Mouse (Mus musculus) cerebellum, postnatal 10 days (tissue): ENCODE data around the gene Coa6.
A peak's percentile ranks its signal among the peaks of the same experiment; 100 is the strongest.
"Not testable (repeated sequence)": the region's sequence is repeated elsewhere in the genome, so short reads cannot be mapped to it uniquely, and the experiment has no call there.

Source experiments
- DNase-seq, 2 experiments: peaks; one replicate each; pipeline ENCODE4 v3.0.0; 2021; ENCODE audit warnings: mixed read lengths in 2 of 2

Coa6 gene

DNA sequence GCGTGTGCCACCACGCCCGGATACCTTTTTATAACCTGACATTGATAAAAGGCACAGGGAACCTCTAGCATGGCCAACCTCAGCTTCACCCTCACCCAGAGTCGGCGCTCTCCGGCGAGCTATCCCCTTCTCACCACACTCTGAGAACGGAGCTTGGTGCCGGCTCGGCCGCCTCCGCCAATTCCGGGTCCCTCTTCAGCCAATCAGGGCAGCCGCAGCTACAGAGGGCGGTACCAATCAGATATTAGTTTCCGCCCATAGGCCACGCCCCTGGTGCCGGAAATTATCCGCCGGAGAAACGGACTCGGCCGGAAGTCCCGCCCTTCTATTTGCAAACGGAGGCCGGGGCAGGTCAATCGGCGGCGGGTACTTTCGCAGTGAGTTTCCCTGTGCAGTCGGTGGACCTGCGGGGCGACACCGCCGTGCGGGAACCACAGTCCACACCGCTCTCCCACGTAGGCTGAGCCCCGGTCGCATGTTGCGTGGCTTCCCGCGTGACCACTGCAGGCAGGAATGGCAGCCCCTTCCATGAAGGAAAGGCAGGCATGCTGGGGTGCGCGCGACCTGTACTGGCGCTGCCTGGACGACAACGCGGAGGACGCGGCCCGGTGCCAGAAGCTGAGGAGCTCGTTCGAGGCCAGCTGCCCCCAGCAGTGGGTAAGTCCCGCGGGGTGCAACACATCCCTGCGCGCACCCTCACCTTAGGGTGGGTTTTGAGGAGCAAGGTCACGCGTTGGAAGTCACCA lies at the start of gene Coa6:
Gene Coa6, plus strand, starts transcription at position 342 of the 746 bp plus-strand sequence.
- DNase-seq = peak; percentile 99

DNA sequence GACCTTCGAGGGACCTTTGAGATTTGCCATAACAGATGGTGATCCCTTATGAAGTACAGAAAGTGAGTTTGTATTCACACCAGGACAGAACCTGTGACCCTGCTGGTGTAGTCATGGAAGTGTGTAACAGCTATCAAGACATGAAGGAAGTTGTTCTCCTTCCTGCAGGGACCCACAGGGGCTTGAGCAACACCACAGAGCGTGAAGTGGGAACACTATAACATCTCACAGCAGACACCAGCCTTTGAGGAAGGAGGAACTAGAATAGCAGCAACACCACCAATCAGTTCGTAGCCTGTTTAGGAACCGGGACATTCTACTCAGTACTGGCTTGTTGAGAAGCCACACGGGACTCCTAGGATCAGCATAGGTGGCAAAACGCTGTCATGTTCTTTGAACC lies 42.7 kb upstream of the Coa6 start:
- DNase-seq = no peak

DNA sequence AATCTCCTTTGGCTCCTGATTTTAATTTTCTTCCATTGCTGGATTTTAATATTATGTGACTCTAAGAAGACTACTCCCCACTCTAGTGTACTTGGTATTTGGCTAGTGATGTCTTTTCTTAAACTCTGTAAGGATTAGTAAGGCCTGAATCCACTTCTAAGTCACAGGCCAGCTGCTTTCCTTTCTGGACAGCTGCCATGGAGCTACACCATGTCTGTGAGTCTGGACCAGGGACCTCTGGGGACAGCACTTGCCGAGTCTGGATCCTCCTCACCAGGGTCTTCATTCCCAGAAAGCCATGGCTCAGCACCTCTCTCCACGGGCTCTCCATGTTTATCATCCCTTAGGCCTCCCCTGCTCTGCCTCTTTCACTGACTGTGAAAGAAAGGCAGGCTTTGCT lies 42.2 kb upstream of the Coa6 start:
- DNase-seq = peak; percentile 38 to 57

DNA sequence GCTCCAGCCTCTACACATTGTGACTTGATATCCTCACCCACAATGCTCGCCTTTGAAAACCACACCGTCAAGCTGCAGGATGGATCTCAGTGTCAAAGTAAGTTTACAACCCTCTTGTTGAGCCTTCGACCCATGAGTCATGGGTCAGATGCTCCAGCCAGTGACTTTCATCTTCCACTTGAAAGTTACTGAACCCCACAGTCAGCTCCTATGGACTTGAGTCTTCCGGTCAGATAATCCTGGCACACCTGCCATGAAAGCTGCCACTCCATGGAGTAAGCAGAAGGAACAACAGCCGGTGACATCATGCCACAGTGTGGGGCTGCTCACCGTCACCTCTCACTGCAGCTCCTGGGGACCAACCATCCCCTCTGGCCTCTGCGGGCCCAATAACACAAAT lies 41.0 kb upstream of the Coa6 start:
- DNase-seq = no peak

DNA sequence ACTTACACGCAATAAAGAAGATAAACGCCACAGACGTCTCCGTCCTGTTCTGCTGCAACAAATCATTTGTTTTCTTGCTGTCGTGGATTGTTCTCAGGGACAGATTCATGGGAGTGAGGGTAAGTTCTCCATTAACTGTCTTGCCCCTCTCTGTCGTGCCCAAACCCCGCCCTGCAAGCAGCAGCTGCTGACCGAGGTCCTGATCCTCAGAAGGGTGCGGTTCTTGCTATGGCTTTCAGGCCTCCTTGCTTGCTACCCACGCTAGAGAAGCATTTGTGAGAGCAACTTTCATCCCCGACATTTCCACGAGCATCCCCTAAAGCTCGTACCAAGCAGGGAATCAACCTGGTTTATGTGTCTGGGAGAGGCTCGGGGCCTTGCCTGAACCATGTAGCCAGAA lies 40.1 kb upstream of the Coa6 start:
- no peak for DNase-seq

DNA sequence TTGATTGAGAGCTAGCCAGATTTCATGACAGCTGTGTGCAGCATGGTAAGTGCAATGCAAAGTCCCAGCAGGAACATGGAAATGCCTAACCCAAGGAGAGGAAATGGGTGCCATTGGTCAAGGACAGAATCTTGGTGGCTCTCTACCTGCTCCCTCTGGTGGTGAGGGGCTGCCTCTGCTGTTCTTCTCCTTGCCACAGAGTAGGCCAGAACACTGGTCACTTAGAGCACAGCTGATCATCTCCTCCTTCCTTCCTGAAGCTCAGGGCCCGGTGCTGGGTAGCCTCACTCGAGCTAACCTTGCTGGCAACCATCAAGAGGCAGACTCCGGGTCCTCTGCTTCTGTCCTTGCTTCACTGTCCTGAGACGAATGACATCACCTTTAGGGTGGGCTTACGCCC lies 39.6 kb upstream of the Coa6 start:
- peak; percentile 82 to 86 for DNase-seq

DNA sequence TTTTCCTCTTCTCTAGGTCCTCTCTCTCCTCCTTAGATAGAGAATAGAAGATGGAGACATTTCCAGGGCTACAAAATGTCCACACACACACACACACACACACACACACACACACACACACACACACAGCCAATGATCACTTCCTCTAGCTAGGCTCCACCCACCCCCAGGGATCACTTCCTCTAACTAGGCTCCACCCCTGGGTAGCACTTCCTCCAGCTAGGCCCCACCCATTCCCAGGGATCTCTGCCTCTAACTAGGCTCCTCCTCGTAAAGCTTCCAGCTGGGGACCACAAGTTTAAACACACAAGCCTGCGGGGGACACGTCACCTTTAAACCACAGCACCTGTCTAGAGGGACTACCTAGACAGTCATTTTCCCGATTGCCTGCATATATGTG lies 34.7 kb upstream of the Coa6 start:
- no peak for DNase-seq

DNA sequence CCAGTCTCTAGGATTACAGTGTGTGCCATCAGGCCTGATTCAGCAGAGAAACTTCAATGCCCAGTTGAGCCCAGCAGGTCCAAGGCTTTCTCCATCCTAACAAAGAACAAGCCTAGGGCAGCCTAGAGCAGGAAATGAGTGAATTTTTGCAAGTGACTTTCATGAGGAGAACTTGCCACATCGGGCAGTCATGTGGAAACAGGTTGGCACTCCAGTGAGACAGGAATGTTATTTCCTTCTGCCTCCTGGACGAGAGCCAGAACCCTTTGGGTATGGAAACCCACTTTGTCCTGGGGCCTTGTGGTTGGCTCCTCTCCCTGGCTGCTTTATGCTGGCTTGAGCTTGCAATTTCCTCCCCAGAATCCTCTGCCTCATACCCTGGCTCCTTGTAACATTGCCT lies 30.8 kb upstream of the Coa6 start:
- DNase-seq = peak; percentile 81 to 87

DNA sequence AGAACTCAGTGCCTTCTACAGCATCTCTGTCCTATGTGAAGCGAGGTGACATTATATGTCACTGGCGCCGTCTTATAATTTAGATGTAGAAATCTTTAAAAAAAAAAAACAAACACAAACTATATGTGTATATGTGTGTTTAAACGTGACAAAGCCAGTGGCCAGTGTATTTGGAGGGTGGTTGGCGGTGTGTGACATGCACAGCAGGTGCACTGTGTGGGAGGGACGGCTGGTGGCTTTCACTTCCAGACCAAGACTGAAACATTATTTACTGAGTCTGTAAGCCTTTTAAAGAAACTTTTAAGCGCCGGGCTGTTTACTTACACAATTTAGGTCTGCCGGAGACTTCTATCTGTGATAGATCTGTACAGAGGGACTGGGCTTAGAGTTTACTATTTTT lies 26.9 kb upstream of the Coa6 start:
- no peak for DNase-seq

DNA sequence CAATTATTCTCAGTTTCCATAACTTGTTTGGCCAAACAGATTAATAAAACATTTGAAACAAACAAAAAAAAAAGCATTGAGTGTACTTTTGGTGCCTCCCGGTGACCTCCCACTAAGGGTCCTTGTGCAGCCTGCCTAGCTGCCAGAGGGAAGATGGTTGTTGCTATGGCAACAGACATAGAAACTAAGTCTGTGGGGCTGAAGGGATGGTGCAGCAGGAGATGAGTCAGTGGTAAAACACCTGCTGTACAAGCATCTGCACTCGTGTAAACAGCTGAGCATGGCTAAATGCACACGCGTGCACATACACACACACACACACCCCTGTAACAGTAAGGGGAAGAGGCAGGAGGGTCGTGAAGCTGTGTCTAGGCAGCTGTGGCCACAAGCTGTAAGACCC lies 26.4 kb upstream of the Coa6 start:
- DNase-seq = no peak

DNA sequence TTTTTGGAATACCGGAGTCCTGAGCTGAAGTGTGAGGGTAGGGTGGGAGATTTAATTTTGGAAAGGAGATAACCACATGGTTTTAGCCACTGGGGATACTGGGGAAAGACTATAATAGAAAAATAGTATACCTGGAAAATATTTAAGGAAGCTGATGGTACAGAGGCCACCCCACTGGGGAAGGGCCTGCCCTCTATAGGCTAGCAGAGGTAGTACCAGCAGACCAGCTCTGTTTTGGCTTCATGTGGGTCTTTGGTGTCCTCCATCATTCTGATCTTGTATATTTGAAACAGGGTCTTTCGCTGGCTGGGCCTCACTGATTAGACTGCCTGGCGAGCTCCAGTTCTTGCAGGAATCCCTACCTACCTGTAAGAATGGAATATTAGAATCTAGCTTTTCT lies 24.0 kb upstream of the Coa6 start:
- DNase-seq = peak in 1 of 2 experiments; percentile 35

DNA sequence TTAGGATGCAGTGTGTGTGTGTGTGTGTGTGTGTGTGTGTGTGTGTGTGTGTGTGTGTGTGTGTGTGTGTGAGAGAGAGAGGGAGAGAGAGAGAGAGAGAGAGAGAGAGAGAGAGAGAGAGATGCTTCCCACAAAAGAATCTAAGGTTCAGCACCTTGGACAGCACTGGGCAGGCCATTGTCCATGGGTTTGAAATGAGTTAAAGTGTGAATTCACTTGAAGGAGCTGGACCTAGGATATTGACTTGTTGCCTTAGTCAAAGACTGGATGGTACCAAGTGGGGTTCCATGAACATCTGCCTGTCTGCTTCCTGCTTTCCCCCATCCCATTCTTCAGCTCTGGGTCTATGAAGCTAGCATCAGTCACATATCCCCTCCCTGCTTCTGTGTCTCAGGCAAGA lies 17.8 kb upstream of the Coa6 start:
- not testable (repeated sequence) for DNase-seq

DNA sequence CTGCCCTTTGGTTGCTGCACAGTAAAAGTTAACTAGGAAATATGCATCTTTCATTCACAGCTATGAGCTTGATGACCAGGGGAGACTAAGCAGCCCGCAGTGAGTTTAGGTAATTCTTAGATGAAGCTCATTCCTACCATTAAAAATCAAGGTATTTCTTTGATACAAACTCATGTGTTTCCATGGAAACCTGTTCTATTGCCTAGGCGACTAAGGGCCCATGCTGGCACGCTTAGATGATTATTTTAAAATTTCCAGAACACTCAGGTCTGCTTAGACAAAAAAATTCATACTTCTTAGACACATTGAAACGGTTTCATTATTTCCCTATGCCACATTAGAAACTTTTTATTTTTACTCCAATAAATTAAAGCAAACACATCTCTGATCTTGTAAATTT lies 17.3 kb upstream of the Coa6 start:
- DNase-seq = no peak

DNA sequence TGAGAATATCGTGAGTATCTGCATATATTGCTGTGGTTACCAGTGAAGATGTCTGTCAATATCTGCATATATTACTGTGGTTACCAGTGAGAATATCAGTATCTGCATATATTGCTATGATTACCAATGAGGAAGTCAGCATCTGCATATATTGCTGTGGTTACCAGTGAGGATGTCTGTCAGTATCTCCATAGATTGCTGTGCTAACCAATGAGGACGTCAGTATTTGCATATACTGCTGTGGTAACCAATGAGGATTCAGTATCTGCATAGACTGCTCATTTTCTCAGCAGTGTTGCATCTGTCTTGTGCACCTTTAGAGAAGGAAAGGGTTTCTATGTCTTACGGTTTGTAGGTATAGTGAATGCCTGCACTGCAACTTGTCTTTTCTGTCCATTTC lies 1.5 kb upstream of the Coa6 start:
- DNase-seq = no peak

DNA sequence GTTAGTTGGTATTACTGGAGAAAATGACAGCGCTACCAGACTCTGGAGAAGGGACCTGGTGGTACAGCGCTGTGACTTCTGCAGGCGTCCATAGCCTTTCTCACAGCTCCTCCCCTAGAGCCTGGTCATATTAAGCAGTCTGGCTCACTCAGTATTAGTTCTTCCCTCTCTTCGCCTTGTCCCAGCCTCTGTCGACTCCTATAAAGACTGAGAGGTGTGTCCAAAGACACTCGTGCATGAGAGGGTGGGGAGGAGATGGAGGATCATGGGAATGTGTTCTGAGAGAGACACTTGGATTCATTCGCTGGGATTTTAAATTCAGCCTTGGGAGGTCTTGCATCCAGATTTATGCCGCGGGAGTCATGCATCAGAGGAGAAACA lies 595 bp downstream of the Coa6 start:
- no peak for DNase-seq

DNA sequence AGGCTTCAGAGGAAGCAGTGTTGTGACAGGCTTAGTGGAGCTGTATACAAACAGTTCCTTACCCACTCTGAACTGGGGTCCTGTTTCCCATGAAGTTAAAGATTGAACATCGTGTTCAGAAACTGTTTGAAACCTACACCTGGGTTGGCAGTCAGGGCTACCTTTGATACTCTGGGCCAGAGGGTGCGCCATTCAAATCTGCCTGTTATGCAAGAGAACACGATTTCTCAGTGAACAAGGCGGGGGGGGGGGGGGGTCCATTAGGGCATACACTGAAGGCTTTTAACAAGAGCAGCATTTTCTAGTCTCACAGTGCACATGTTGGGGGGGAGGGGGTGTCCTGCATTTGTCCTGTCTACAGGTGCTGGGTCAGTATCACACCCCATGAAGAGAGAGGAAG lies 1.8 kb downstream of the Coa6 start:
- DNase-seq = no peak

DNA sequence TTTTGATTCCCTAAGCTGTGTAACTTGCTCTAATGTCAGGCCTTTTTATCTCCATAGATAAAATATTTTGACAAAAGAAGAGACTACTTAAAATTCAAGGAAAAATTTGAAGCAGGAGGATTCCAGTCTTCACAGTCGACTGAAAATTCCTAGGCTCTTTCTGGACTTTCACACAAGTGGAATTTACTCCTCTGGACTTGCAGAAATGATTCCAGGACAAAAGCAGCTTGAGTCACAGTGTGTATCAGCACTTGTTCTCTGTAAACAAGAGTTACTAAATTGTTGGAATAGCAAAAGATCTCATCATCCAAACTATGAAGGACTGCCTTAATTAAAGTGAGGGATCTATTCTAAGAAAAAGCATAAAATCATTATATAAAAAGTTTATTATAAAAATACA lies 2.6 kb downstream of the Coa6 start:
- DNase-seq = no peak

DNA sequence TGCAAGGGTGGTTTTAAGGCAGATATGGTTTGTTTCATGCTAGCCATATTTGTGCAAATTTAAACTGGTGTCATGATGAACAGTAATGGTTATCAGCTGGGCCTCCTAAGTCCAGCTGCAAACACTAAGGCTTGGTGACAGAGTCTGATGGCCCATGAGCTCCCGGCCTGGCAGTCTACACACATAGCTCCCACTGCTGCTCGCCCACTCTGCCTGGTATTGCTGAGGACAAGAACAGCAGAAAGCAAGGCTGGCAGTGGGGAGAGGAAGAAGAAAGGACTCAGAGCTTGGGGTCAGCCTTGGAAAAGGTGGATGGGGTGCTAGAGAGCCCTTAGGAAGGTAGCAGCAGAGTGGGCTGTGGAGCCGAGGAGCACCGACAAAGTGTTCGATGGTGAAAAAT lies 7.3 kb downstream of the Coa6 start:
- no peak for DNase-seq

DNA sequence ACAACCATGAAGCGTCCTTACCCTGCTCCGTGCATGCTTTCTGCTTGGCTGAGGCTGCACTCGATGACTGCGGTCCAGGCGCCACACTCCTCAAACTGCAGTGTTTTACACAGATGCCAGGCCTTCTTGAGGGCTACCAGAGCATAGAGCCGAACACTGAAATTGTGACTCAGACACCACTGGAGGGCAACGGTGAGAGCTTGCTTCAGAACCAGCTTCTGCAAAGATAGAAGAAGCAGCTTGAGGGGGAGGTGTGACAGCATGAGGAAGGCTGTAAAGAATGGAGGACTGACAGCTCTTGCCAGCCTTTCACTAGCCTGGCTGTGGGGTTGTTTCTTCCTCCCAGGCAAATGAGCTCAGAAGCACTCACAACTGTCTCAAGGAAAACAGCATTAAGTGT lies 11.5 kb downstream of the Coa6 start:
- peak; percentile 16 to 31 for DNase-seq

DNA sequence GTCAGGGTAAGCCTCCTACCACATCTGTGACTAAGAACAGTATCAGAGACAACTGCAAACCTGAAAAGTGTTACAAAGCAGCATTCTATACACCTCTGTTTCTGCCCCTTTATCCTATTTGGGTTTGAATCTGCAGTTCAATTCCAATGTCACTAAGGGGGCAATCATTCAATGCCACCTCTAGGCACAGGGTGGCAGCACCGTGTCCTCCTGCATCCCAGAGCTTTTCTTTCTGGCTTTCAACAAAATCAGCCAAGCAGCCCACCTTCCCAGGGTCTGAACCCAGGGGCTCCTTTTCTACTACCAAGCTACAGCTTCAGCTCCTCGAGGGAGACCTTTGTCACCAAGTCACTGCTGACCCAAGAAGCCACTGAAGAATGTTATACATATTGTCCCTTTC lies 16.6 kb downstream of the Coa6 start:
- peak; percentile 30 to 39 for DNase-seq

DNA sequence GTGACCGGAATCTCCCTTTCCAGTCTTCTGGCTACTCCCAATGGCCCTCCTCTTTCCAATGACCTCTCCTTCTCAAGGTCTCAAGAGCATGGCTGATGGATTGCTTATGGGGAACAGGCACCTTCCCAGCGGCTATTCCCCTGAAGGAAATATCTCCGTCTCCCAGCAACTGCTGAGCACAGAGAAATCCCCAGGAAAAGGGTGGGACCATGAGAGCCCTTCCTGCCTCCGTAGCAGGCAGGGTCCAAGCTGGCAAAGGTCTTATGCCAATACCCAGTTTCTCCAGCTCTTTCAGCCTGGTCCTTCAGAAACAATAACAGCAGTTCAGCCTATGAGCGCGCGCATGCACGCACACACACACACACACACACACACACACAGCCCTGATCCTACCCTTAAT lies 28.8 kb downstream of the Coa6 start:
- no peak for DNase-seq

DNA sequence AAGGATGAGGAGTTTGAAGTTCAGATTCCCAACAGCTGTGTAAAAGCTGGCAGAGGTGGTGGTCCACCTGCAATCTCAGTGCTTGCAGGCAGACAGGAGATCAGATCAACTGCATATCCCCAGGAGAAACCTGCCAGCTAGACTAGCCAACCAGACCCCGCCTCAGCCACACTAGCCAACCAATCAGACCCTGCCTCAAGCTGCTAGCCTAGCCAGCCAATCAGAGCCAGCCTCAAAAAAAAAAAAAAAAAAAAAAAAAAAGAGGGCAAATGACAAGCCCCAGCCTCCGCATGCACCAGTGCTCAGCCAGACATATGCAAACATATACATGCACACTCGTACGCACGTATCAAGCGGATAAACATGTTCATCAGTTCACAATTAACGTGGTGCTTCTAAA lies 33.1 kb downstream of the Coa6 start:
- peak; percentile 57 to 65 for DNase-seq

DNA sequence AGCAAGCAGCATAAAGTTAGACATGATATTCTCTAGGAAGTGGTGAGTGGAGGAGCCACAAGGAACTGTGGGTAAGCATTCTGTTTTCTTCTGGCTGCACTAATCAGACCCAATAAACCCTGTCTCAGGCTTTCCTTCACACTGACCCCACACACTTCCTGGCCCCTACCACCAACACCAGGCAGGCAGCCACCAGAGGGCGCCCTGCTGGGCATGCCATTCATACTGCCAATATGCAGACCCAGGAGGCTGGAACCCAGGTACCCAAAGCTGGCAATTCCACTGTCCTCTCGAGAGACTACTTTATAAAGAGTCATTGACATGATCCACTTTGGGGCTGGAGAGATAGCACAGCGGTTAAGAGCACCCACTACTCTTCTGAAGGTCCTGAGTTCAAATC lies 38.0 kb downstream of the Coa6 start:
- DNase-seq = peak; percentile 70 to 73

DNA sequence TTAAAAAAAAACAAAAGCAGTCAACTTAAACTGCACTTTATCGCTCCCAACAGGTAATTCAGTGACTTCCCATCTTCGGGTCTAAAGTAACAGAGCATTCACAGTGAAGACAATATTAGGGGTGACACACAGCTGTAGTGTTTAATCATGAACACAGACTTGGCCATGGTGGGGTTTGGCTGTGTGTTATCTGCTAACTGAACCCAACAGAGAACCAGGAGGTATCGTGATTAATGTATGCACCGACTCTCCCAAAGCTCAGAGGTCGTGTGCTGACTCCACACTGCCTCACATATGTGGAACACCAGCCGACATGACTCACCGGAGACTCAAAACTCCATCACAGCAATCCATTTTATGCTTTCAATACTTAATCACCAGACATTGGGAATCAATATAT lies 39.4 kb downstream of the Coa6 start:
- no peak for DNase-seq

DNA sequence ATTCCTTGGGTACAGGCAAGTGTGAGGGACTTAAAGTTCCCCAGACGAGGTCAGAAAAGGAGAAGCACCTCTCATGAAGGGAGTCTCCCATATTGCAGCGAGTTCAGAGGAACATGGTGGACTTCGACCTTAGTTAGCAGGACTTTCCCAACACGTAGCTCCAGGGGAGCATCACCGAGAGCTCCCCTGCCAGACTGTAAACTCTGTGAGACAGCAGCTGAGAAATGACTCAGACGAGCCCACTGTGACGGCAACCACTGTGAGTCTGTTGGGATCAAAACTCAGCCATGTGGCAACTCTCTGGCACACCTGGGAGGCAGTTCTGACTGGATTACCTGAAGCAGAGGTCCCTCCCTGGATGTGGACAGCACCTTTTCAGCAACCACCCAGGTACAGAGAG lies 41.8 kb downstream of the Coa6 start:
- DNase-seq = no peak
